Mouse (Mus musculus): ENCODE results near the gene Gm14781.
"Not testable (repeated sequence)": the region's sequence is repeated elsewhere in the genome, so short reads cannot be mapped to it uniquely, and the experiment has no call there.

Gene Gm14781

GRCm38 (mm10) chrX:91631894-91632293 is at the start of gene Gm14781:
Gm14781 (plus strand) TSS chrX:91632194.
- not testable (repeated sequence) for DNase-seq (ENCODE audit: low spot score in 2 of 2)

- DNase-seq (ENCODE audit: low spot score in 2 of 2), result not testable (repeated sequence)
Observed at GRCm38 (mm10) chrX:91654964-91655575, 23.1 kb downstream of the Gm14781 start.

Data from frontal cortex, postnatal 10 days (tissue).